Mouse (Mus musculus) C2C12 (cell line): ENCODE measurements at regions not wholly inside any gene's neighbourhood (a gene's known extent, or its start where the extent isn't known, plus 50 kb on each side); places are given as distances from the start of the nearest gene placed in this dataset.

Experiments used
- CTCF ChIP-seq: IDR thresholded peaks from one replicate; pipeline ENCODE4 v1.5.1; 2011; ENCODE audit not compliant: control insufficient read depth, insufficient read depth, insufficient read length
- MYOD1 ChIP-seq: IDR thresholded peaks from one replicate; pipeline ENCODE4 v1.6.1; 2011; ENCODE audit warnings: low read depth; ENCODE audit not compliant: control insufficient read depth, insufficient read length

DNA sequence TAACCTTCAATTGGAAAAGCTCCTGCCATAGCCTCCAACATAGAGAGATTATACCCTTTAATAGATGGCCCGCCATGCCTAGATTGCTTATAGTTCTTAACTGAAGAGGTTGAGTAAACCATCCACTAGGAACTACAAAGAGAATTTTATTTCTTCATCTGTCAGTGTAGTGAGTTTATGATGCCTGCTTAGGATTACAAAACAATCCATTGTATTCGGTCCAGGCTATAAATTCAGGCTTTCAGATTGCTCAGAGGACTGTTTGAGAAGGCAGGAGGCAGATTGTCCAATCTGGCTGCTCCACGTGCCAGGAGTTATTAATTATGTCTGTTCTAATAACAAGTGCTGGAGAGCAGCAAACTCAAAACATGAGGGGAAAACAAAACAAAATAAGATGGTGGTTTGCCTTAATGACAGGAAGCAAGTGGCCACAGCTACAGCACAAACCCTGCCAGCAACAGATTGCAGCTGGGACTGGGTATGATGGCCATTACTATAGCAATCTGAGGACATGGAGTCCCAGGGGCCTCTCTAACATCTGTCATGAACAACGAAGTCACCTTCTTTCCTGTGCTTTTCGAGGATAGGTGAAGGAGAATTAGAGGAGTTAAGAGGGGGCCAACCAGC is 154.4 kb upstream of the Bcl6 start:
- TF ChIP-seq MYOD1 (no peak), CTCF (no peak)
